Mouse (Mus musculus): ENCODE data around the gene Mesp1. TPM values are rescaled to one million over a fixed set of nuclear protein-coding genes. Genes with fewer than 3 reads are reported as not detected.

The Mesp1 gene
- polyA plus RNA-seq, 1 experiment from 2014 or later, result not detected

DNA sequence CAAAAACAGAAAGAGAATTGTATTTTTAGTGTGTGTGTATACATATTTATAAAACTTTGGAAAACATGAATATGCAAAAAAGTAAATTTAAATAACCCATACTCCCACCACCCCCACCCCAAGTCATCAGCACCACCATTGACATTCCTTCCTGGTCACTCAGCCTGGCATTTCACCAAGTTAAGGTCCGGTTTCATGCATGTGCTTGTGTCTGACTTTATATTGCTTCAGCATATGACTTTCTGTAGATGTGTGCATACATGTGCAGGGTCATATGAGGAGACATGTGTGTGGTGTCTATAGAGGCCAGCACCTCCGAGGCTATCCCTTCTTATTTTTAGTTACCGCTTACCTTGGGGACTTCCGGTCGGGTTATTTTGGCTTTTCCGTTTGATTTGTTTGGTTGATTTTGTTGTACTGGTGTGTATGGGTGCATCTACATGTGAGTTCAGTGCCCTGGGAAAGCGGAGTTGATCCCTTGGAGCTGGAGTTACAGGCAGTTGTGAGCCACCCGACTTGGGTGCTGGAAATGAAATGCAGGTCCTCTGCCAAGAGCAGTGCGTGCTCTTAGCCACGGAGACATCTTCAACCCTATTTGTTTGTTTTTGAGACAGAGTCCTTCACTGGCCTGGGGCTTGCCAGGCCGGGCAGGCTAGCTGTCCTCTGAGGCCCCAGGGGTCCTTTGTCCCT is 11.6 kb downstream of the Mesp1 start:
- Histone ChIP-seq H3K36me3 (ENCODE audit: control insufficient read depth, insufficient read depth, low read length) (no peaks in the 10 kb centered on the region), H3K4me1 (ENCODE audit: control insufficient read depth, insufficient read depth, low read length) (peaks cover 7% of the 10 kb centered on the region), H3K27me3 (ENCODE audit: control insufficient read depth, insufficient read depth, low read length) (no peaks in the 10 kb centered on the region), H3K4me3 (ENCODE audit: low read depth, low read length) (no peak overlapping the region), H3K9me3 (replicated peaks; ENCODE audit: control insufficient read depth, low read length) (no peaks in the 10 kb centered on the region), H3K9ac (ENCODE audit: low read depth, low read length) (no peak overlapping the region), H3K27ac (ENCODE audit: low read depth, low read length) (no peak overlapping the region), H3K4me2 (no peak overlapping the region)
- no peak for ATAC-seq (replicated peaks; ENCODE audit: insufficient number of reproducible peaks, low FRiP score, low TSS enrichment)
- WGBS (ENCODE audit: insufficient replicate concordance), result 75% methylated on average over 11 of the region's 11 CpGs

GRCm38 (mm10) chr7:79780647-79781626 is 12.7 kb downstream of the Mesp1 start:
- Histone ChIP-seq H3K4me2 (peak overlapping the region; percentile 66), H3K36me3 (ENCODE audit: control insufficient read depth, insufficient read depth, low read length) (no peaks in the 10 kb centered on the region), H3K9me3 (replicated peaks; ENCODE audit: control insufficient read depth, low read length) (no peaks in the 10 kb centered on the region), H3K27me3 (ENCODE audit: control insufficient read depth, insufficient read depth, low read length) (no peaks in the 10 kb centered on the region), H3K27ac (ENCODE audit: low read depth, low read length) (no peak overlapping the region), H3K4me3 (ENCODE audit: low read depth, low read length) (peak overlapping the region; percentile 29), H3K4me1 (ENCODE audit: control insufficient read depth, insufficient read depth, low read length) (peaks cover 7% of the 10 kb centered on the region), H3K9ac (ENCODE audit: low read depth, low read length) (peak overlapping the region; percentile 62)
- 23% methylated on average over 16 of the region's 16 CpGs for WGBS (ENCODE audit: insufficient replicate concordance)
- ATAC-seq (replicated peaks; ENCODE audit: insufficient number of reproducible peaks, low FRiP score, low TSS enrichment), result no peak

- no peaks in the 10 kb centered on the region for H3K36me3 ChIP-seq (ENCODE audit: control insufficient read depth, insufficient read depth, low read length)
- peak overlapping the region; percentile 28 for H3K9ac ChIP-seq (ENCODE audit: low read depth, low read length)
- H3K9me3 ChIP-seq (replicated peaks; ENCODE audit: control insufficient read depth, low read length), result no peaks in the 10 kb centered on the region
- H3K4me2 ChIP-seq, result peak overlapping the region; percentile 21; the same call in 1 of the 2 replicates
- WGBS (ENCODE audit: insufficient replicate concordance), result 33% methylated on average over 15 of the region's 15 CpGs
- H3K4me1 ChIP-seq (ENCODE audit: control insufficient read depth, insufficient read depth, low read length), result peaks cover 12% of the 10 kb centered on the region
- peak overlapping the region; percentile 77 for H3K27ac ChIP-seq (ENCODE audit: low read depth, low read length)
- peak; percentile 60 for ATAC-seq (replicated peaks; ENCODE audit: insufficient number of reproducible peaks, low FRiP score, low TSS enrichment)
- H3K4me3 ChIP-seq (ENCODE audit: low read depth, low read length), result no peak overlapping the region
- no peaks in the 10 kb centered on the region for H3K27me3 ChIP-seq (ENCODE audit: control insufficient read depth, insufficient read depth, low read length)
Measured at GRCm38 (mm10) chr7:79771561-79772512, 21.8 kb downstream of the Mesp1 start.

DNA sequence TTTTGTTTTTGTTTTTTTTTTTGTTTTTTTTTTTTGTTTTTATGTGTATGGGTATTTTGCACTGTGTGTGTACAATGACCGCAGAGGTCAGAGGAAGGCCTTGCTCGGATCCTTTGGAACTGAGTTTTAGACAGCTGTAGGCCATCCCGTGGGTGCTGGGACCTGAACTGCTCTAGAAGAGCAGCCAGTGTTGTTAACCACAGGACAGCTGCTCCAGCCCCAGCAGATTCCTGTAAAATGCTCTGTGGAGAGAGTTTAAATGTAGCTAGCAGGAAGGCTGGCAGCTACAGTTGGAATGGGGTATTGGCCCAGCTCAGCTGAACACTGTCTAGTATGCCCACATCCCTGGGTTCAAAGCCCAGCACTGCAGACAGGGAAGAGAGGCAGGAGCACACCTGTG is 23.9 kb downstream of the Mesp1 start:
- no peaks in the 10 kb centered on the region for H3K36me3 ChIP-seq (ENCODE audit: control insufficient read depth, insufficient read depth, low read length)
- 75% methylated on average over 3 of the region's 3 CpGs for WGBS (ENCODE audit: insufficient replicate concordance)
- no peak overlapping the region for H3K4me3 ChIP-seq (ENCODE audit: low read depth, low read length)
- H3K27me3 ChIP-seq (ENCODE audit: control insufficient read depth, insufficient read depth, low read length), result no peaks in the 10 kb centered on the region
- no peak overlapping the region for H3K9ac ChIP-seq (ENCODE audit: low read depth, low read length)
- H3K27ac ChIP-seq (ENCODE audit: low read depth, low read length), result no peak overlapping the region
- H3K4me2 ChIP-seq, result no peak overlapping the region
- no peaks in the 10 kb centered on the region for H3K9me3 ChIP-seq (replicated peaks; ENCODE audit: control insufficient read depth, low read length)
- ATAC-seq (replicated peaks; ENCODE audit: insufficient number of reproducible peaks, low FRiP score, low TSS enrichment), result no peak
- H3K4me1 ChIP-seq (ENCODE audit: control insufficient read depth, insufficient read depth, low read length), result peaks cover 12% of the 10 kb centered on the region

- 46% methylated on average over 1 of the region's 1 CpGs for WGBS (ENCODE audit: insufficient replicate concordance)
- no peak overlapping the region for H3K9ac ChIP-seq (ENCODE audit: low read depth, low read length)
- ATAC-seq (replicated peaks; ENCODE audit: insufficient number of reproducible peaks, low FRiP score, low TSS enrichment), result no peak
- H3K27me3 ChIP-seq (ENCODE audit: control insufficient read depth, insufficient read depth, low read length), result no peaks in the 10 kb centered on the region
- H3K9me3 ChIP-seq (replicated peaks; ENCODE audit: control insufficient read depth, low read length), result no peaks in the 10 kb centered on the region
- H3K4me3 ChIP-seq (ENCODE audit: low read depth, low read length), result no peak overlapping the region
- no peak overlapping the region for H3K27ac ChIP-seq (ENCODE audit: low read depth, low read length)
- no peaks in the 10 kb centered on the region for H3K36me3 ChIP-seq (ENCODE audit: control insufficient read depth, insufficient read depth, low read length)
- peaks cover 2% of the 10 kb centered on the region for H3K4me1 ChIP-seq (ENCODE audit: control insufficient read depth, insufficient read depth, low read length)
- no peak overlapping the region for H3K4me2 ChIP-seq
Measured at GRCm38 (mm10) chr7:79765991-79766390, 27.6 kb downstream of the Mesp1 start.

GRCm38 (mm10) chr7:79762106-79762505 is 31.5 kb downstream of the Mesp1 start:
- Histone ChIP-seq H3K4me2 (no peak overlapping the region), H3K27ac (ENCODE audit: low read depth, low read length) (no peak overlapping the region), H3K4me3 (ENCODE audit: low read depth, low read length) (no peak overlapping the region), H3K36me3 (ENCODE audit: control insufficient read depth, insufficient read depth, low read length) (no peaks in the 10 kb centered on the region), H3K27me3 (ENCODE audit: control insufficient read depth, insufficient read depth, low read length) (no peaks in the 10 kb centered on the region), H3K4me1 (ENCODE audit: control insufficient read depth, insufficient read depth, low read length) (no peaks in the 10 kb centered on the region), H3K9ac (ENCODE audit: low read depth, low read length) (no peak overlapping the region), H3K9me3 (replicated peaks; ENCODE audit: control insufficient read depth, low read length) (no peaks in the 10 kb centered on the region)
- 71% methylated on average over 8 of the region's 8 CpGs for WGBS (ENCODE audit: insufficient replicate concordance)
- no peak for ATAC-seq (replicated peaks; ENCODE audit: insufficient number of reproducible peaks, low FRiP score, low TSS enrichment)

- Histone ChIP-seq H3K9ac (ENCODE audit: low read depth, low read length) (no peak overlapping the region), H3K4me3 (ENCODE audit: low read depth, low read length) (no peak overlapping the region), H3K27me3 (ENCODE audit: control insufficient read depth, insufficient read depth, low read length) (no peaks in the 10 kb centered on the region), H3K36me3 (ENCODE audit: control insufficient read depth, insufficient read depth, low read length) (no peaks in the 10 kb centered on the region), H3K4me2 (no peak overlapping the region), H3K27ac (ENCODE audit: low read depth, low read length) (no peak overlapping the region), H3K9me3 (replicated peaks; ENCODE audit: control insufficient read depth, low read length) (no peaks in the 10 kb centered on the region), H3K4me1 (ENCODE audit: control insufficient read depth, insufficient read depth, low read length) (no peaks in the 10 kb centered on the region)
- no peak for ATAC-seq (replicated peaks; ENCODE audit: insufficient number of reproducible peaks, low FRiP score, low TSS enrichment)
- 67% methylated on average over 5 of the region's 5 CpGs for WGBS (ENCODE audit: insufficient replicate concordance)
Measured at GRCm38 (mm10) chr7:79761124-79761876, 32.3 kb downstream of the Mesp1 start.

Measured in heart, embryonic 11.5 days (tissue).